Mouse (Mus musculus): ENCODE data around the gene Pus10. TPM values are rescaled to one million over a fixed set of nuclear protein-coding genes. Genes with fewer than 3 reads are reported as not detected.

The Pus10 gene
- 19.2 and 21.8 TPM in 2 replicates for total RNA-seq (2021)
- long read RNA-seq, experiment 1, partial matches to known transcripts = 3 of 12 reads
- long read RNA-seq, experiment 1, other reads (novel, unspliced or antisense) = 4 of 12 reads
- long read RNA-seq, experiment 2, transcript Pus10-202 (18 exons, 3,559 nt) = major isoform, 5 of 11 reads
- long read RNA-seq, experiment 2, partial matches to known transcripts = 1 of 11 reads
- long read RNA-seq, experiment 2, other reads (novel, unspliced or antisense) = 4 of 11 reads

GRCm38 (mm10) chr11:23665311-23665786 lies at the start of gene Pus10:
TSS of gene Pus10 (plus strand) at chr11:23665674.
- DNase-seq = peak; percentile 80

- no peak for DNase-seq
These were observed 46.5 kb upstream of the Pus10 start for GRCm38 (mm10) chr11:23618995-23619394.

- no peak for DNase-seq
These were observed 34.8 kb upstream of the Pus10 start for GRCm38 (mm10) chr11:23630664-23631063.

- peak; percentile 93 for DNase-seq
These were observed 32.3 kb upstream of the Pus10 start, which contains the start of gene 0610010F05Rik for GRCm38 (mm10) chr11:23632945-23633878. TSS of gene 0610010F05Rik (minus strand) at chr11:23633639.

- DNase-seq = no peak
These were observed 31.6 kb upstream of the Pus10 start for GRCm38 (mm10) chr11:23633879-23634215.

GRCm38 (mm10) chr11:23634573-23634972 lies 30.9 kb upstream of the Pus10 start:
- DNase-seq = no peak

- no peak for DNase-seq
These were observed 18.0 kb upstream of the Pus10 start for GRCm38 (mm10) chr11:23647431-23647830.

- DNase-seq = no peak
These were observed 17.6 kb upstream of the Pus10 start for GRCm38 (mm10) chr11:23647835-23648234.

GRCm38 (mm10) chr11:23653666-23654065 lies 11.8 kb upstream of the Pus10 start:
- no peak for DNase-seq

- DNase-seq = peak; percentile 34
These were observed 7.7 kb upstream of the Pus10 start for GRCm38 (mm10) chr11:23657791-23658190.

GRCm38 (mm10) chr11:23664232-23664631 lies 1.2 kb upstream of the Pus10 start:
- DNase-seq = no peak

- DNase-seq = peak; percentile 95
These were observed 476 bp downstream of the Pus10 start, which contains the start of gene Pex13 for GRCm38 (mm10) chr11:23665798-23666501. TSS of gene Pex13 (minus strand) at chr11:23665959.

GRCm38 (mm10) chr11:23666526-23666925 lies 1.1 kb downstream of the Pus10 start:
- DNase-seq = no peak

- no peak for DNase-seq
These were observed 1.7 kb downstream of the Pus10 start for GRCm38 (mm10) chr11:23667128-23667527.

GRCm38 (mm10) chr11:23672256-23672749 lies 6.8 kb downstream of the Pus10 start:
- DNase-seq = no peak

- no peak for DNase-seq
These were observed 10.6 kb downstream of the Pus10 start for GRCm38 (mm10) chr11:23676100-23676499.

GRCm38 (mm10) chr11:23679044-23679642 lies 13.7 kb downstream of the Pus10 start:
- peak; percentile 69 for DNase-seq

GRCm38 (mm10) chr11:23680435-23680950 lies 15.0 kb downstream of the Pus10 start:
- no peak for DNase-seq

- DNase-seq = no peak
These were observed 17.1 kb downstream of the Pus10 start for GRCm38 (mm10) chr11:23682561-23682960.

GRCm38 (mm10) chr11:23686671-23687070 lies 21.2 kb downstream of the Pus10 start:
- DNase-seq = no peak

GRCm38 (mm10) chr11:23688060-23688459 lies 22.6 kb downstream of the Pus10 start:
- DNase-seq = no peak

GRCm38 (mm10) chr11:23693286-23693685 lies 27.8 kb downstream of the Pus10 start:
- DNase-seq = peak; percentile 12
